Mouse (Mus musculus) thymus, adult 2 months (tissue): ENCODE results near the gene Rbms3.

Source experiments
- CTCF ChIP-seq: fragments of 200-500 bp; IDR thresholded peaks from 2 replicates; pipeline ENCODE4 v1.5.1; 2012; ENCODE audit warnings: mild to moderate bottlenecking, control low read depth, low read length, moderate library complexity, borderline replicate concordance; ENCODE audit not compliant: control insufficient read depth, poor library complexity, insufficient read depth; ENCODE audit errors: extremely low read depth
- POLR2A ChIP-seq: fragments of 200-500 bp; IDR thresholded peaks from 2 replicates; pipeline ENCODE4 v1.6.1; 2012; ENCODE audit warnings: mild to moderate bottlenecking, low read length, control low read depth, moderate library complexity; ENCODE audit not compliant: control insufficient read depth, poor library complexity, insufficient read depth; ENCODE audit errors: extremely low read depth

DNA sequence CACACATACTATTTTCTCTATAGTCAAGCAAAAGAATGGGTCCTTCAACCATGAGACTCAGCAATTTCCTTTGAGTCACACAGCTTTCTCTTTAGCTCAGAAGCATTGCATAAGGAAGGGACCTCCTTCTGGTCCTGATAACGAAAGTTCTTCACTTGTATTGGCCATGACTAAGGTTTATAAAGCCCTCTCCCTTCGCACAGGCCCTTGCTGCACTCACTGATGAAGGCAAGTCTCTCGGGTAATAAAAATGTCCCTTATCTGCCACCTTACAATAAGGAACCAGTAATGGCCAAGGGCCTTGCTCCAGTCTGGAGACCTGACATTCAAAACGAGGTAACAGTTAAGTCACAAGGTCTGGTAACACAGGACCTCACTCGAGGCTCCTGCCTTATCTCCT is 905.1 kb downstream of the Rbms3 start:
- no peak for TF ChIP-seq POLR2A
- TF ChIP-seq CTCF: no peak
